Mouse (Mus musculus) monocyte, adult 5-6 weeks (primary cell): ENCODE measurements around the gene Actr2. TPM values are rescaled to one million over a fixed set of nuclear protein-coding genes. Genes with fewer than 3 reads are reported as not detected.
"Not testable (repeated sequence)": the region's sequence is repeated elsewhere in the genome, so short reads cannot be mapped to it uniquely, and the experiment has no call there.

ENCODE experiments used
- ATAC-seq: fragments of 153-309, 156-312 bp; replicated peaks from 2 replicates; pipeline ENCODE4 v1.8.0; 2017; ENCODE audit warnings: mild to moderate bottlenecking; ENCODE audit not compliant: low TSS enrichment, insufficient number of reproducible peaks, severe bottlenecking, poor library complexity, low FRiP score
- total RNA-seq: library from RNA; stranded (forward); fragments of 200-1000, 200-491, 200-594 nt; gene quantifications from 3 replicates; pipeline ENCODE4 v1.2.3, GENCODE M21; 2017

Gene Actr2
- 561 to 661 TPM (median 575 TPM) in 3 replicates for total RNA-seq

GRCm38 (mm10) chr11:20112741-20113480 is at the start of gene Actr2:
TSS of gene Actr2 (minus strand) at chr11:20112913.
- ATAC-seq: peak; percentile 78

- ATAC-seq: 0 out of 2 replicates have a peak, but pooled peaks have one; percentile 68
Observed at GRCm38 (mm10) chr11:20158879-20159278, 46.2 kb upstream of the Actr2 start.

- ATAC-seq: not testable (repeated sequence)
Observed at GRCm38 (mm10) chr11:20153542-20153941, 40.8 kb upstream of the Actr2 start.

- 0 out of 2 replicates have a peak, but pooled peaks have one; percentile 27 for ATAC-seq
Observed at GRCm38 (mm10) chr11:20152107-20152901, 39.6 kb upstream of the Actr2 start.

- peak; percentile 56 for ATAC-seq
Observed at GRCm38 (mm10) chr11:20151290-20151689, 38.6 kb upstream of the Actr2 start.

- no peak for ATAC-seq
Observed at GRCm38 (mm10) chr11:20149936-20150335, 37.2 kb upstream of the Actr2 start.

- ATAC-seq: no peak
Observed at GRCm38 (mm10) chr11:20145383-20145782, 32.7 kb upstream of the Actr2 start.

- no peak for ATAC-seq
Observed at GRCm38 (mm10) chr11:20144536-20145263, 32.0 kb upstream of the Actr2 start.

GRCm38 (mm10) chr11:20143687-20144086 is 31.0 kb upstream of the Actr2 start:
- ATAC-seq: not testable (repeated sequence)

- ATAC-seq: no peak
Observed at GRCm38 (mm10) chr11:20142516-20142915, 29.8 kb upstream of the Actr2 start.

GRCm38 (mm10) chr11:20140286-20140685 is 27.6 kb upstream of the Actr2 start:
- no peak for ATAC-seq

- no peak for ATAC-seq
Observed at GRCm38 (mm10) chr11:20139711-20140110, 27.0 kb upstream of the Actr2 start.

GRCm38 (mm10) chr11:20138498-20139208 is 25.9 kb upstream of the Actr2 start:
- ATAC-seq: no peak

GRCm38 (mm10) chr11:20137872-20138271 is 25.2 kb upstream of the Actr2 start:
- no peak for ATAC-seq

- no peak for ATAC-seq
Observed at GRCm38 (mm10) chr11:20136314-20136713, 23.6 kb upstream of the Actr2 start.

GRCm38 (mm10) chr11:20134869-20135268 is 22.2 kb upstream of the Actr2 start:
- not testable (repeated sequence) for ATAC-seq

GRCm38 (mm10) chr11:20133721-20134120 is 21.0 kb upstream of the Actr2 start:
- ATAC-seq: no peak

- ATAC-seq: peak; percentile 97
Observed at GRCm38 (mm10) chr11:20132955-20133562, 20.3 kb upstream of the Actr2 start.
